Mouse (Mus musculus): ENCODE results near the gene Stc2.

Stc2 gene

DNA sequence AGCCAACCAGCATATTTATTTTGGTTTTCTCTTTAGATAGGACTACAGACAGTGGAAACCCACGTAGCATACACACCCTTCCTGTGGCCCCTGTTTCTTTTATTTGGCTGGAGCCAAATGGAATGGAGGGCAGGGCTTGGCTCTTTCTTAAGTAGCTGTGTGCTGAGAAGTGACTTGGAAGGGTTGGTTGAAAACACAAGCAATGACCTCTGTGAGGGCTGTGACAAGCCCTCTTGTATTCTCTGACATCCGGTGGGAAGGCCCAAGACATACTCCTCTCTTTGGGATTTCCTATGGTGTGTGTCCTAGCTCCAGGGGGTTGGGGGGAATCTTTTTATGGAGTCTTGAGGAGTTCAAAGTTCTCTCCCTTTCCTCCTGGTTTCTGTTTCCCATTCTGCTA, 3.5 kb downstream of the Stc2 start:
- DNase-seq (ENCODE audit: low read depth, low spot score) = no peak

DNA sequence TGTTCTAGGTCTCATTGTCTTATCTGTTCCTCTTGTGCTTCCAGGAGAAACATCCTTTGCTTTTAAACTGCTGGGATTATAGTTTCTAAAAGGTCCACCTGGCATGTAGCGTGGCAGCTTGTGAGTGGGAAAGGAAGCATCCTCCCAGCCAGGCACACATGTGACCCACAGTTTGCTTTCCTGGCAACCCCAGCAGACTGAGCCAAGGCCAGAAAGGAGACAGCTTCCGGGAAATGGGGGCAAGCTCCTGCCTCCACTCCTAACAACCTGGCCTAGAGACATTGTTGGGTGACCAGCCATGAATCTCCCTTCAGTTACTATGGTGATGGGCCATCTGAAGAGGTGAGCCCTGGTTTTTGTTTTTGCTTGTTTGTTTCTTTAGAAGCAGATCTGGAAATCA, 3.9 kb downstream of the Stc2 start:
- DNase-seq (ENCODE audit: low read depth, low spot score) = no peak

DNA sequence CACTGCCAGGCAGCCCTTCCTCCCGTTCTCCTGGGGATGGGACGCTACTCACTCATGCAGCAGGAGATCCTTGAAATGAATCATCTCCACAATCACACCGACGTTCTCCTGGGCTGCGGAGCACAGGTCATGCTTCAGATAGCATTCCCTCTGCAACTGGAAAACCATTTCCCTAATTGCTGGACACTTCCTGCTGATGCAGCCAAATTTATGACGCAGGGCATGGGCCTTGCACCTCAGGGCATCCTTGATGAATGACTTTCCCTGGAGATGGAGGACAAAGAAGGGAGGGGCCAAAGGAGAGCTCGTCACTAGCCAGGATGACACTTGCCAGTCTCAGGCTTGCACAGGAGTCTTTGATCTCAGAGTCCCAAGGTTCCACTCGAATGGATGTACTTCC, 4.6 kb downstream of the Stc2 start:
- no peak for DNase-seq (ENCODE audit: low read depth, low spot score)

DNA sequence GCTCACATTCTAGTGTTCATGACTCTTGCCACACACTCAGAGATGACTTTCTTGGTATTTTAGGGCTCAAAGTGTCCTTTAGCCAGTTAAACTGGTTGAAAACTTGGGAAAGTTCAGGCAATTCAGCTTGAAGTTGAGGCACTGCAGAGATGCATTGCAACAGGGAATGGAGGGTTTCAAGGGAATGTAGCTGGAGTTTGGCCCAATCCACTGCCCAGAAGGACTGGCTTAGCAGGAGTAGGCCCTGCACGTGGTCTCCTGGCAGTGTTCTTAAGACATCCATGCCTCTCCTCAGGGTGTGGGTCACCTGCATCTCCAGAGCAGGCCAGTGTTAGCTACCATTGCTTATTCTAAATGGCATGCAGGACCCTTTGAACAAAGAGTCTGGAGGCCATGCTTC, 7.0 kb downstream of the Stc2 start:
- no peak for DNase-seq (ENCODE audit: low read depth, low spot score)

DNA sequence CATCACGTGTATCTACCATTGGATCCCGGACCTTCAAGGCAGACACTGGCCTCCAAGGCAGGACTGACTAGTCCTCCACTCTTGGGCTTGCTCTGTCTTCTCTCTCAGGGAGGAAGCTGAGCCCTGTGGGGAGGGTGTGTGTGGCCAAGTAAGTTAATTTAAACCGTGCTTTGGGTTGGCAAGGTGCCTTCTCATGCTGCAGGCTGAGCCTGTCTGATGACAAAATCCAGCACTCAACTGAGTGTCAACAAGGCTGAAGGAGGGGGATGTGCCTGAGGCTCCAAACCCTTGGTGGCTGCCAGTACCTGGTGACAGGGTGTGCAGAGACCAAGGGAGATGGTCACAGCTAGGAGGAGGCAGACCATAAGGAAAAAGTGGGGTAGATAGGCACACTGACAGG, 7.5 kb downstream of the Stc2 start:
- DNase-seq (ENCODE audit: low read depth, low spot score) = no peak

- no peak for DNase-seq (ENCODE audit: low read depth, low spot score)
Measured at GRCm38 (mm10) chr11:31361047-31361446, 8.8 kb downstream of the Stc2 start.

DNA sequence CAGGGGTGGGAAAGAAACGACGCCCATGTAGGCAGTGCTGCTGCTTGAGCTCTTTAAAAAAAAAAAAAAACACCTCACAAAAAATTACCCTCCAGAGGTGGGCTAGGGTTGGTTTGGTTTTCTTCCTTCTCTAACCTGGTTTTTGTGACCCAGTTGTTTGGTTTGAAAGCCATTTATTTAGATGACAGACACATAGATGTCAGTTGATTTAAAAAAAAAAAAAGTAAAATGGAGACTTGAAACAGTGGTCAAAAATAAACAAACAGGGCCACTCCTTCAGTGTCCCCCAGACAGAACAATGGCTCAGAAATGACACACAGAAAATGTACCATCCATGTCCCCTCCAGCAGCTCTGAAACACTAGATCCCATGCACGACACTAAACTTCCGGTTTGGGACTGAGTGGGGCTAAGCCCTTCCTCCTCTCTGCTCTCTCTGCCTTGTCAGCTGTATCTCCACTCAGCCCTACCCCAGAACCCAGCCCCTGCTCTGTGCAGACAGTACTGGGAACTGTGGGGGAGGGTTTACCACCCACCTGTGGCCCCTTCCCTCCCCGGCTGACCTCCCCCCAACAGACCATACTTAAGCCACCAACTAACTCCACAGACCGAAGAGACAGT, 10.5 kb downstream of the Stc2 start:
- DNase-seq (ENCODE audit: low read depth, low spot score) = no peak

DNA sequence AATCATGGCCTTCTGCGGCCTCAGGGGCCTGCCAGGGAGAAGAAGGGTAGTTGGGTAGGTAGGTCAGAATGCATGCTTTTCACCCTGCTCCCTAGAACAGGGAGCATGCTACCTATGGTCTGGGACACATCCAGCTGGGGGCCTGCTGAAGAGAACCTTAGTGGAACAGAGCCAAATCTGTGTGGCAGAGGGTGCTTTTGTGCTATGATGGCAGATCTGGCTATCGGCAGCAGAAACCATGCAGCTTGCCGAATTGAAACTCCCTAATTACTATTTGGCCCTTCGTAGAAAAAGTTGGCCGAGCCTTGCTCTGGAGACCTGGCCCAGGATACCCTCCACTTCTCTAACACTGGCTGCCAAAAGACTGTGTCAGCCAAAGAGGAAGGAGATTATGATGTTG, 11.4 kb downstream of the Stc2 start:
- no peak for DNase-seq (ENCODE audit: low read depth, low spot score)

DNA sequence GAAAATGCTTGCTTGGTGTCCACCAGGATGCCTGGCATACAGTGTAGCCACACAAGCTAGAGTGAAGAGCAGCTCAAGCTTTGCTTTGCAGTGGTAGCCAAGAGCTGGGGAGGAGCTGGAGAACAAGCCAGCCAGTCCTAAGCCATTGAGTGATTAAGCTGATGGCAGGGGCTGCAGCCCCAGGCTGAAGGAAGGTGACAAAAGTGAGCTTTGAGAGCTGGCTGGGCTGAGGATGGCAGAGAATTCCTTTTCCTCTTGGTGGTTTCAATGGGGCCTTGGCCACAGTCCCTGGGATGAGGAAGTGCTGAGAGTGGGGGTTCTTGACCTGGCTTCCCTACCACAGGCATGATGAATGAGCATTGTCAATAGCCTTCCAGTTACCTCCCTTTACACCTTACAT, 13.0 kb downstream of the Stc2 start:
- no peak for DNase-seq (ENCODE audit: low read depth, low spot score)

DNA sequence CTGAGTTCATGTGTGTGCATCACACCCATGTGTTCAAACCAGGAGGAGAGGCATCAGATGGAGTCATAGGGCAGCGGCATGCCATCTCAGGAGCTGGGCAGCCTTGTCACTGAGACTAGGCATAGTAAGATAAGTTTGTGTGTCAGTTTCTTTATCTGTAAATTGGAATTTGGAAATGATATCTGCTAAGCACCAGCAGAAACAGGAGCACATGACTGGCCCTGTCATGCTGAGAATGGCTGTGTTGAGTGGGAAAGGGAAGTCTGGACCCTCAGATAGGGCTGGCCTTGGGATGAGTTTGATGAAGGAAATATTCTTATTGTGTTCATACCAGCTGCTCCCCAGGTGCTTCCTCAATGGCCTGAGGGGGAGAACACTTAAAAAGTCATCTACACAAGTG, 14.1 kb downstream of the Stc2 start:
- DNase-seq (ENCODE audit: low read depth, low spot score) = no peak

GRCm38 (mm10) chr11:31354514-31354913, 15.4 kb downstream of the Stc2 start:
- no peak for DNase-seq (ENCODE audit: low read depth, low spot score)

Measured in telencephalon, adult 2 months (tissue).